ENCODE assay signal across 19 mouse cellular contexts in the genomic region with DNA sequence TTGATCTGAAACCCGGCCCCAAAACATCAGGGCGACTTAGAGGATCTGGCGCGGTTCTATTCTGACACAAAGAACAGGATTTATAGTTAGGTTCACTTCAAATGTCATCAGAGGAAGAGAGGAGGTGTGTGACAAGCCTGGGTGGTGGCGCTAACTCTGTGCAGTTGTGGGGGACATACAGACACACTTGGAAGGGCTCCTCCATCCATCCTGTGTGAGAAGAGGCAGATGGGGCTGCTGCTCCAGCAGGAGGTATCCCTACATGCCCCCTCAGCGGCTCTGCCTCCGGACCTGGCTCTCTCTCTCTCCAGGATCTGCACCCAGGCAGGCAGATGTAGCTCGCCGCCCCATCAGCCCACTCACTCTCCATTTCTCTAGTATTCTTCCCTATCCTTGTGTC.
DNase-seq lines count a peak whose midpoint lies in the region; TF ChIP-seq lines count a peak whose summit lies in the region.
"Had no signal": no experiment of that assay in that cellular context is flagged by ENCODE, and none has a peak within 500 bp of the region (broad histone marks: within the 10 kb centered on the region; RNA-seq: fewer than 3 reads in every experiment).

No protein-coding gene starts in this region.

- no peaks in the 10 kb centered on the region for H3K4me1 ChIP-seq in kidney, adult 2 months (ENCODE audit: control insufficient read depth, insufficient read depth, low read length)
- H3K4me1 ChIP-seq: hindbrain, embryonic 12.5 days; liver, embryonic 12.5 days had no signal

- TF ChIP-seq CTCF in kidney, adult 2 months (conservative IDR thresholded peaks at IDR 0.05; ENCODE audit: insufficient read depth, insufficient read length, low read depth, low read length): no peak

- WGBS in kidney, adult 2 months: 53% methylated on average over 9 of the region's 9 CpGs

- H3K27me3 ChIP-seq in kidney, adult 2 months (replicated peaks; ENCODE audit: control insufficient read depth, insufficient read depth, low read length): no peaks in the 10 kb centered on the region
- H3K27me3 ChIP-seq: limb, embryonic 12.5 days; liver, embryonic 12.5 days had no signal

- no peak overlapping the region for H3K4me3 ChIP-seq in kidney, adult 2 months (ENCODE audit: insufficient read depth, low read depth, low read length)
- H3K4me3 ChIP-seq: gastrocnemius, adult 2 months; hindbrain, embryonic 12.5 days; limb, embryonic 12.5 days; liver, embryonic 12.5 days had no signal

- intact Hi-C loops in left cerebral cortex, postnatal 36 days (cut with DNase I): no loop called here

- no peak for TF ChIP-seq POLR2A in kidney, adult 2 months (IDR thresholded peaks at IDR 0.05; ENCODE audit: low read depth, low read length)

- no peaks in the 10 kb centered on the region for H3K36me3 ChIP-seq in kidney, adult 2 months (ENCODE audit: control insufficient read depth, insufficient read depth, low read length)
- H3K36me3 ChIP-seq: hindbrain, embryonic 12.5 days; limb, embryonic 12.5 days; liver, embryonic 12.5 days had no signal

- peak; percentile 14 to 54 for DNase-seq in frontal cortex, adult 2 months (ENCODE audit: extremely low spot score in 1 of 2, low spot score in 1 of 2)
- DNase-seq in frontal cortex, postnatal 14 days (ENCODE audit: low spot score in 2 of 2): no peak
- peak; percentile 38 for DNase-seq in right cerebral cortex, adult 18-20 months
- DNase-seq in right cerebral cortex, postnatal 4 days: no peak
- DNase-seq in left cerebral cortex, postnatal 36 days (ENCODE audit: low spot score in 2 of 2): peak; percentile 25 to 35
- DNase-seq in kidney, postnatal 14 days: no peak
- DNase-seq in kidney, adult 2 months: no peak
- DNase-seq: adrenal gland, postnatal 25 days; cerebellum, adult 11 months; cerebellum, adult 9-11 months; gastrocnemius, adult 2 months; kidney, adult 18-20 months; lung, adult 18-20 months; lung, postnatal 10 days; spleen, adult 18-20 months had no signal

- no peak overlapping the region for H3K27ac ChIP-seq in kidney, adult 2 months (ENCODE audit: insufficient read depth, low read depth, low read length)
- H3K27ac ChIP-seq: gastrocnemius, adult 2 months; hindbrain, embryonic 12.5 days; kidney, postnatal 0 days; limb, embryonic 12.5 days; liver, embryonic 12.5 days had no signal

Comparison
In these comparisons a context has a peak if more than half of its experiments do, and no peak if none do; other contexts are left out.
1. DNase-seq: peak in frontal cortex, adult 2 months (2 of 2), right cerebral cortex, adult 18-20 months (single experiment) and left cerebral cortex, postnatal 36 days (2 of 2); none in frontal cortex, postnatal 14 days (0 of 2), right cerebral cortex, postnatal 4 days (single experiment), kidney, postnatal 14 days (single experiment) and kidney, adult 2 months (single experiment).